Mouse (Mus musculus) layer of hippocampus, adult 11-12 months (tissue): ENCODE results near the gene Gm10271.

Experiments
- DNase-seq: peaks from one replicate; pipeline ENCODE4 v3.0.0; 2022; ENCODE audit warnings: low spot score

Gene Gm10271

GRCm38 (mm10) chr10:116977858-116978257, 5.4 kb upstream of the Gm10271 start:
- DNase-seq = no peak

GRCm38 (mm10) chr10:116977455-116977854, 5.0 kb upstream of the Gm10271 start:
- no peak for DNase-seq

GRCm38 (mm10) chr10:116968741-116969140, 3.7 kb downstream of the Gm10271 start:
- no peak for DNase-seq

GRCm38 (mm10) chr10:116966065-116966464, 6.3 kb downstream of the Gm10271 start:
- DNase-seq = no peak

- no peak for DNase-seq
Measured at GRCm38 (mm10) chr10:116965297-116965696, 7.1 kb downstream of the Gm10271 start.

GRCm38 (mm10) chr10:116964571-116964970, 7.8 kb downstream of the Gm10271 start:
- DNase-seq = no peak

GRCm38 (mm10) chr10:116964084-116964483, 8.3 kb downstream of the Gm10271 start:
- no peak for DNase-seq

- DNase-seq = no peak
Measured at GRCm38 (mm10) chr10:116962803-116963202, 9.6 kb downstream of the Gm10271 start.

- no peak for DNase-seq
Measured at GRCm38 (mm10) chr10:116962152-116962551, 10.3 kb downstream of the Gm10271 start.

- no peak for DNase-seq
Measured at GRCm38 (mm10) chr10:116957867-116958551, 14.4 kb downstream of the Gm10271 start.

GRCm38 (mm10) chr10:116956483-116957158, 15.8 kb downstream of the Gm10271 start:
- no peak for DNase-seq

- DNase-seq = no peak
Measured at GRCm38 (mm10) chr10:116955191-116955590, 17.2 kb downstream of the Gm10271 start.

GRCm38 (mm10) chr10:116950886-116951285, 21.5 kb downstream of the Gm10271 start:
- DNase-seq = no peak

GRCm38 (mm10) chr10:116950009-116950769, 22.2 kb downstream of the Gm10271 start, which contains the start of gene Rab3ip:
Gene Rab3ip, minus strand, starts transcription at chr10:116950769.
- DNase-seq = peak; percentile 89

- peak; percentile 15 for DNase-seq
Measured at GRCm38 (mm10) chr10:116949111-116950008, 23.0 kb downstream of the Gm10271 start.

GRCm38 (mm10) chr10:116948414-116948813, 24.0 kb downstream of the Gm10271 start:
- no peak for DNase-seq

GRCm38 (mm10) chr10:116944940-116945339, 27.5 kb downstream of the Gm10271 start:
- no peak for DNase-seq

GRCm38 (mm10) chr10:116944144-116944543, 28.3 kb downstream of the Gm10271 start:
- no peak for DNase-seq

- DNase-seq = no peak
Measured at GRCm38 (mm10) chr10:116943025-116943424, 29.4 kb downstream of the Gm10271 start.

GRCm38 (mm10) chr10:116935028-116935427, 37.4 kb downstream of the Gm10271 start:
- DNase-seq = no peak

GRCm38 (mm10) chr10:116933794-116934193, 38.6 kb downstream of the Gm10271 start:
- no peak for DNase-seq

- no peak for DNase-seq
Measured at GRCm38 (mm10) chr10:116932418-116932817, 40.0 kb downstream of the Gm10271 start.
